Mouse (Mus musculus): Measurements from ENCODE around the gene Defb21. TPM values are rescaled to one million over a fixed set of nuclear protein-coding genes. Genes with fewer than 3 reads are reported as not detected.

Defb21 gene
- polyA plus RNA-seq, 1 experiment from 2014 or later = not detected

DNA sequence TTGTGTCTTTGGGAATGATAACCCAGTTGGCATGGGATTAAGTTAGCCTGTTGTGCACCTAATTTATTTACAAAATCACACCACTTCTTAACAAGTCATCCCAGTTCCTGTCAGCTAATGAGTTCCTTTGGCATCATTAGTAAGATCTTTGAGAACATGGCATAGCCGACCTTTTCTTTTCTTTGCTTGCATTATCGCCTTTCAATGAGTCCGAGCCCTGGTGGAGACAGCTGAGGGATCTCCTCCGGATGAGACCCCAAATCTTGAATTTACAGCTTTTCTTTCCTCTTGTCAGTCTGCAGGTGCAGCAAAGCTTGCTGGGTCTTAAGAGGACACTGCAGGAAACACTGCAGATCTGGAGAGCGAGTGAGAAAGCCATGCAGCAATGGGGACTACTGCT is 3.5 kb upstream of the Defb21 start, which contains the start of gene Gm17416:
Gene Gm17416, plus strand, starts transcription at position 301 of the 400 bp plus-strand sequence.
- no peak for DNase-seq (ENCODE audit: low read depth, low spot score)
- in situ Hi-C loops (cut with MboI; ENCODE audit: low pct_unique_long_range_greater_than_20kb) = no loop called here
- ChIA-PET POLR2A (interaction anchor here (0.7 kb wide), 1 partner anchor 27 kb away, joined by 3 read pairs; no protein-coding TSS in a partner anchor), CTCF (interaction anchor here (0.7 to 2.4 kb wide), 4 partner anchors 10 to 25 kb away, joined by 3 to 8 read pairs (median 6); no protein-coding TSS in a partner anchor)
- TF ChIP-seq CTCF (IDR thresholded peaks at IDR 0.05) = no peak
- no peaks in the 10 kb centered on the region for H3K27me3 ChIP-seq
- ATAC-seq = no peak

DNA sequence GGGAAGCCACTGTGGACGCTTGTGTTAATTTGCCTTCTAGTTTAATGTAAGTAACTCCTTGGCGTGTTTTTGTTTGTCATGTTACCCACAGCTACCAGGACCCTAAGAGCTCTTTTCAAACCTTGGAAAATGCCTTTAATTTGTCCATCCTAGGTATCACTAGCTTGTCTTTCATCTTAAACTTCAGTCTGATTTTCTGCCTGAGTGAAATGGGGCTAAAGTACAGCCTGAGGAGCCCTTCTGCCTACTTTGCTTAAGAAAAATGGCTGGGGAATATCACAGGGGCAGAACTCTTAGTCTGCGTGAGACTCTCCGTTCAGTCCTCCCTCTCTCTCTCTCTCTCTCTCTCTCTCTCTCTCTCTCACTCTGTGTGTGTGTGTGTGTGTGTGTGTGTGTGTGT is 2.7 kb upstream of the Defb21 start:
- TF ChIP-seq CTCF (IDR thresholded peaks at IDR 0.05) = no peak
- in situ Hi-C loops (cut with MboI; ENCODE audit: low pct_unique_long_range_greater_than_20kb) = no loop called here
- no peaks in the 10 kb centered on the region for H3K27me3 ChIP-seq
- ATAC-seq = no peak
- CTCF ChIA-PET = interaction anchor here (2.2 to 2.3 kb wide), 2 partner anchors 11 to 26 kb away, joined by 6 to 8 read pairs; no protein-coding TSS in a partner anchor
- POLR2A ChIA-PET = no interaction called here
- no peak for DNase-seq (ENCODE audit: low read depth, low spot score)

DNA sequence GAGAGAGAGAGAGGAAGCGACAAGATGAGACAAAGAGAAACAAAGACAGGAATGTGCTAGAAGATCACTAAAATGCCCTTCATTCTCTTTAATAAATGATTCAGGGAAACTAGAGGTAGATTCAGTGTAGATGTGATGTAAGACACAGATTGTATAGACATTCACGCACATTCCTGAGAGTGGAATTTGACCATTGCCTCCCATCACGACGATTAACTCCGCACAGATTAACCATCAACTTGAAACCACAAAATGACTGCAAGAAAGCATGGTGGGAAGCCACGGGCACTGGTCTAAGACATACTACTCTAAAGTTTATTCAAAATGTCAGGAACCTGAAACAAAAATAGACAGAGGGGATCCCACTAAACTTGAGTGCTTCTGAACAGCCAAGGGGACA is 2.2 kb upstream of the Defb21 start:
- H3K27me3 ChIP-seq = no peaks in the 10 kb centered on the region
- TF ChIP-seq CTCF (IDR thresholded peaks at IDR 0.05) = peak; percentile 11
- in situ Hi-C loops (cut with MboI; ENCODE audit: low pct_unique_long_range_greater_than_20kb) = no loop called here
- CTCF ChIA-PET = interaction anchor here (1.0 to 1.5 kb wide), 2 partner anchors 11 to 25 kb away, joined by 3 to 4 read pairs; no protein-coding TSS in a partner anchor
- DNase-seq (ENCODE audit: low read depth, low spot score) (peak; percentile 44), ATAC-seq (peak; percentile 44)
- POLR2A ChIA-PET = no interaction called here

DNA sequence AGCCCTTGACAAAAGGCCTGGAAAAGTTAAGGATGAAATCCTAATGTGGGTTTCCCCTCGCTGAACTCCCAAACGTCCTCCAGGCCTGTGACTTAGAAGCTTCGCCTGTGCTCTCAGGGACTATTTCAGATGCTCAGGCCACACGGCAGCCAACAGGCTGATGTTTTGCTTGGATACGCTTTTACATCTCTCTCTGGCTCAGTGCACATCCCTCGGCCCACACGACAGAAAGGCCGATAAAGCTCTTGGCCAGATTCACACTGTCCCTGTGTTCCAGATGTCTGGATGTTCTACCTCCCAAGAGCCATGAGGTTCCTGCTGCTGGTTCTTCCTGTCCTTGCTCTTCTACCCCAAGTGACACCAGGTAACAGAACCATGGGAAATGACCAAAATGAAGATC is 940 bp downstream of the Defb21 start:
- no peaks in the 10 kb centered on the region for H3K27me3 ChIP-seq
- TF ChIP-seq CTCF (IDR thresholded peaks at IDR 0.05) = no peak
- in situ Hi-C loops (cut with MboI; ENCODE audit: low pct_unique_long_range_greater_than_20kb) = no loop called here
- ChIA-PET POLR2A (interaction anchor here (1.0 kb wide), 1 partner anchor 34 kb away, joined by 3 read pairs; no protein-coding TSS in a partner anchor), CTCF (interaction anchor here (1.4 to 1.9 kb wide), 3 partner anchors 11 to 20 kb away, joined by 3 to 4 read pairs (median 3); no protein-coding TSS in a partner anchor)
- DNase-seq (ENCODE audit: low read depth, low spot score) (no peak), ATAC-seq (no peak)

DNA sequence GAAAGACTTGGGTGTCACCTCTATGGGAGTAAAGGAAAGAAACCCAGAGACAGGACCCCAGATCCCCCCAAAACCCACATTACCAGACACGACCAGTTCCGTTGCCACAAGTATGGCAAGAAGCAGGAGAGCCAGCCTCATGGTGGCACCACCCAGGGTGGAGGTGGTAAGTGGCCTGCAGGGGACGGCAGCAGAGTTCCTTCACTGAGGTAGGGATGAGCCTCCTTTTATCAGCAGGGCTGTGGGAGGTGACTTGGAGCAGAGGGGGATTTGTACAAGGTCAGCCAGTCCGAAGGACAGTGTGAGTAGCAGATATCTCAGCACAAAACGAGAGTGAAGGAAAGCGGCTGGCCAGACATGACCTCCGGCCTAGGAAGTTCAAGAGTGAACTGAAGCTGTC is 7.6 kb downstream of the Defb21 start, which contains the start of gene Defb19:
Gene Defb19, minus strand, starts transcription at position 206 of the 400 bp plus-strand sequence.
- no peak for TF ChIP-seq CTCF (IDR thresholded peaks at IDR 0.05)
- ChIA-PET POLR2A (no interaction called here), CTCF (interaction anchor here (2.2 kb wide), 1 partner anchor 15 kb away, joined by 5 read pairs; no protein-coding TSS in a partner anchor)
- H3K27me3 ChIP-seq = no peaks in the 10 kb centered on the region
- in situ Hi-C loops (cut with MboI; ENCODE audit: low pct_unique_long_range_greater_than_20kb) = no loop called here
- ATAC-seq (no peak), DNase-seq (ENCODE audit: low read depth, low spot score) (no peak)

DNA sequence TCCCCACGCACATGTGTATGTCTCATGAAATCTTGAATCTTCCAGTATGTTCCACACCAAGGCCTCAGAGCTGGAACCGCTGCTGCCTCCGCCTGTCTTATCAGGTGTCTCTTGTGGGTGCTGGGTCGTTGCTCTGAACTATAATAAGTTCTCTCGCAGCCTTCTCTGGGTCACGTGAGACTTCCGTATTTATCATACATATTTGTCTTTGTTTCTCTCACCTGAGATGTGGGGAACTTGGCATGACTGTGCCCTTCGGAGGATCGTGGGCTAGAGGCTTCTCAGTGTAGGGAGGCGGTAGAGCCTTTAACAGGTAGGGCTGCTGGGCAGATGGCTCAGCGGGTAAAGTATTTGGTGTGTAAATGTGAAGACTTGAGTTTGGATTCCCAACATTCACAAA is 8.1 kb downstream of the Defb21 start:
- in situ Hi-C loops (cut with MboI; ENCODE audit: low pct_unique_long_range_greater_than_20kb) = no loop called here
- ChIA-PET POLR2A (no interaction called here), CTCF (interaction anchor here (2.2 kb wide), 1 partner anchor 14 kb away, joined by 5 read pairs; no protein-coding TSS in a partner anchor)
- DNase-seq (ENCODE audit: low read depth, low spot score) (no peak), ATAC-seq (no peak)
- H3K27me3 ChIP-seq = no peaks in the 10 kb centered on the region
- TF ChIP-seq CTCF (IDR thresholded peaks at IDR 0.05) = no peak

DNA sequence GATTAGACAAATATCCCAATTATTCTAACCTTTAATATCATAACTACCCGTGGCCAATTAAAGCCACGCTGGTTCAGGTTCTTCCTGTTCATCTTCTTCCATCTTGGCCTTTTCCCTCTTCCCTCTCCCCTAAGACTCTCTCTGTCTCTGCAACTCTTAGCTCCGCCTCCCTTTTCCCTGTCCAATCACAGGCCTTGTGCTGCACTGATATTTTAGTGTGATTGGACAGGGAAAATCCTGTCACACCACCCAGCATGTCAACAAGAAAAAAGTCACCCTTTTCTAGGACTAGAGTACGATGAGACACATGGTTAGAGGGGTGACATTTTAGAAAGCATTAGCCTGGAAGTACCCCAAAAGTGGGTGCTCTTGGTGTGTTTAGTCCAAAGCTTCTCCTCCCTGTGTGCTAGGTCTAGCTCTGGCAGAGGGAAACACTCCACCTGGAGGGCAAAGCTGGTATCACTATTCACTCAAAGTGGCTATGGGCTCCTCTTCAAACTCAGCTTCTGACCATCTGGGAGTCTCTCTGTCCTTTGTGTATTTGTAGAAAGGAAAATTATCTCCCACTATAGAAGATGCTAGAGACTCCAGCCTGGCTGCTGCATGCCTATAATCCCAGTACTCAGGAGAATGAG is 14.5 kb downstream of the Defb21 start:
- H3K27me3 ChIP-seq = no peaks in the 10 kb centered on the region
- TF ChIP-seq CTCF (IDR thresholded peaks at IDR 0.05) = peak; percentile 65
- CTCF ChIA-PET = interaction anchor here (0.9 to 2.4 kb wide), 7 partner anchors 17 to 119 kb away, joined by 3 to 7 read pairs (median 4); partner anchors contain the start of gene Defb36
- POLR2A ChIA-PET = no interaction called here
- DNase-seq (ENCODE audit: low read depth, low spot score) = no peak
- in situ Hi-C loops (cut with MboI; ENCODE audit: low pct_unique_long_range_greater_than_20kb) = no loop called here
- ATAC-seq = no peak

DNA sequence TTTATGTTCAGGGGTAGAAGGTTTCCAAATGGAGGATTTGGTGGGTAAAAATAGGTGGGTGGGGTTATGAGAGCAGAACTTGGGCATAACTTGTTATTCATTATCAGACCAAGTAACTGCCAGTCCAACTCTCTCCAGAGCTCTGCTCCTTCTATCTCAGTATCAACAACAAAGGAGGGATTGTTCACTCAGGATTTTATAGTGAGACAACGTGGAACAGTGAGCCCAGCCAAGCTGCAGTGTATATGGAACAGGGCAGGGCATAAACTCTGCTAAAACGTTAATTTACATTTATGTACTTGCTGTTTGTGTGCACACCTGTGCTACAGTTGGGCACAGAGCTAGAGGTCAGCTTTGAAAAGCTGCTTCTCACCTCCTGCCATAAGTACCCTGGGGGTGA is 15.9 kb downstream of the Defb21 start:
- POLR2A ChIA-PET = no interaction called here
- CTCF ChIA-PET = interaction anchor here (0.8 to 2.4 kb wide), 4 partner anchors 14 to 121 kb away, joined by 3 to 7 read pairs (median 4); no protein-coding TSS in a partner anchor
- in situ Hi-C loops (cut with MboI; ENCODE audit: low pct_unique_long_range_greater_than_20kb) = no loop called here
- DNase-seq (ENCODE audit: low read depth, low spot score) (no peak), ATAC-seq (no peak)
- peaks cover 4% of the 10 kb centered on the region for H3K27me3 ChIP-seq
- no peak for TF ChIP-seq CTCF (IDR thresholded peaks at IDR 0.05)

DNA sequence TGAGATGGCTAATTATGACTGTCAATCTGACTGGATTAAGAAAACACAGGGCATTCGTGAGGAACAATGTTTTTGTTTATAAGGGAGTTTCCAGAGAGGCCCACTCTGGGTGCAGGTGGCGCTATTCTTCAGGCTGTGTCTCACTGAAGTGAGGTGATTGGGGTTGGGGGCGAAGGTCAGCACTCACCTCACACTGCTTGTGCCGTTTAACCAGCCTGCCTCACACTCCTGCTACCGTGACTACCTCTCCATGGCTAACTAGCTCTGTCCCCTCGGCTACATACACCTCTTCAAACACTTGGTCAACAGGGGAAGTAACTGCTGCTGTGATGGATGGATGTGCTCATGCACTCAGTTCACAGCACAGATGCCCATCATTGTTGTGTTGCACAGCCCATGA is 16.5 kb downstream of the Defb21 start:
- ChIA-PET POLR2A (no interaction called here), CTCF (interaction anchor here (1.2 to 2.4 kb wide), 3 partner anchors 15 to 35 kb away, joined by 3 to 7 read pairs (median 4); partner anchors contain the start of gene Defb36)
- no peak for ATAC-seq
- peaks cover 4% of the 10 kb centered on the region for H3K27me3 ChIP-seq
- TF ChIP-seq CTCF (IDR thresholded peaks at IDR 0.05) = no peak
- in situ Hi-C loops (cut with MboI; ENCODE audit: low pct_unique_long_range_greater_than_20kb) = no loop called here
- no peak for DNase-seq (ENCODE audit: low read depth, low spot score)

DNA sequence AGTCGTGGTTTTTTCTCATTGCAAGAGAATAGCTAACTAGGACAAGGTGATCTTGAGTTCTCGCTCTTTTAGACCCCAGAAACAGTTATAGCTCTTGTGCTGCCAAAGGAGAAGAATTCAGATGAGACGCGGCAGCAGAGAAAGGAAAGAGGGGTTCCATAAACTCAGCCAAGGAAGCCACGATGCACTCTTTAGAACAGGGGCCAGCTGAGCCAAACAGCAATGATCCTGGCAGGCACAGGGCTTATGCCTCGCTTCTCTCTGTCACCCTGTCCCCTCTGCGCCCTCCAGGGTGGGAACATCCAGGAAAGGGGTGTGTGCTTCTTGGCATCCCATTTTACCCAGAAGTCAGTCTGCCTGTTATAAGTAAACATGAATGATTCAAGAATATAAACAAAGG is 26.8 kb downstream of the Defb21 start, which contains the start of gene Defb45:
Gene Defb45, minus strand, starts transcription at position 101 of the 400 bp plus-strand sequence.
- H3K27me3 ChIP-seq = no peaks in the 10 kb centered on the region
- ChIA-PET POLR2A (no interaction called here), CTCF (interaction anchor here (0.9 kb wide), 1 partner anchor 42 kb away, joined by 3 read pairs; no protein-coding TSS in a partner anchor)
- ATAC-seq (no peak), DNase-seq (ENCODE audit: low read depth, low spot score) (no peak)
- TF ChIP-seq CTCF (IDR thresholded peaks at IDR 0.05) = no peak
- in situ Hi-C loops (cut with MboI; ENCODE audit: low pct_unique_long_range_greater_than_20kb) = no loop called here

DNA sequence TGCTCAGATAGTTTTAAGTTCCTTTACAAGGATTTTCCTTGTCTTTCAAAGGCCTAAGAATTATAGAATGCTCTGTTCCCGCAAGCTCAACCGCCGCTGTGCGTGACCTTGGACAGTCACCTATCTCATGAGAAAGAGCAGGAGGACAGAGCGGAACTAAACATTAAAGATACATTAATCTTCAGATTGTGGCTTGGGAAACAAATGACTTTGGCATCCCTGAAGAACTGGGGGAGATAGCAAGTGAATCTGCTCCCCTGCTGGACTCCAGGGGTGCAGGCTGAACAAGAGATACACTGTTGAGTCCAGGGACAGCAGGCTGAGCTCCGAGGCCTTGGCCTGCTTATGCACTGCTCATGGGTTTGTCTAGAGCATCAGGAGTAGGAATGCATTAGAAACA is 27.5 kb downstream of the Defb21 start:
- ChIA-PET POLR2A (no interaction called here), CTCF (no interaction called here)
- in situ Hi-C loops (cut with MboI; ENCODE audit: low pct_unique_long_range_greater_than_20kb) = no loop called here
- ATAC-seq (no peak), DNase-seq (ENCODE audit: low read depth, low spot score) (no peak)
- H3K27me3 ChIP-seq = no peaks in the 10 kb centered on the region
- TF ChIP-seq CTCF (IDR thresholded peaks at IDR 0.05) = no peak
